Mouse (Mus musculus) megakaryocyte progenitor cell, adult 5-6 weeks (primary cell): ENCODE data around the gene Pxmp4. TPM values are rescaled to one million over a fixed set of nuclear protein-coding genes. Genes with fewer than 3 reads are reported as not detected.

Experiments
- ATAC-seq: replicated peaks from 2 replicates; pipeline ENCODE4 v1.8.0; 2016; ENCODE audit warnings: mild to moderate bottlenecking, moderate TSS enrichment, inconsistent platforms; ENCODE audit not compliant: poor library complexity
- total RNA-seq, 2 experiments: library from RNA; stranded (forward) in 1 of 2; stranded (reverse) in 1 of 2; fragments of 157-497, 149-512 nt in 1 of 2; fragments of 200-1000 nt in 1 of 2; gene quantifications; 2 replicates each; pipeline versions ENCODE4 v1.2.3 to v1.2.4; 2015 to 2017

The Pxmp4 gene
- total RNA-seq, 2 experiments from 2014 or later, result 10.7 to 14.9 TPM

DNA sequence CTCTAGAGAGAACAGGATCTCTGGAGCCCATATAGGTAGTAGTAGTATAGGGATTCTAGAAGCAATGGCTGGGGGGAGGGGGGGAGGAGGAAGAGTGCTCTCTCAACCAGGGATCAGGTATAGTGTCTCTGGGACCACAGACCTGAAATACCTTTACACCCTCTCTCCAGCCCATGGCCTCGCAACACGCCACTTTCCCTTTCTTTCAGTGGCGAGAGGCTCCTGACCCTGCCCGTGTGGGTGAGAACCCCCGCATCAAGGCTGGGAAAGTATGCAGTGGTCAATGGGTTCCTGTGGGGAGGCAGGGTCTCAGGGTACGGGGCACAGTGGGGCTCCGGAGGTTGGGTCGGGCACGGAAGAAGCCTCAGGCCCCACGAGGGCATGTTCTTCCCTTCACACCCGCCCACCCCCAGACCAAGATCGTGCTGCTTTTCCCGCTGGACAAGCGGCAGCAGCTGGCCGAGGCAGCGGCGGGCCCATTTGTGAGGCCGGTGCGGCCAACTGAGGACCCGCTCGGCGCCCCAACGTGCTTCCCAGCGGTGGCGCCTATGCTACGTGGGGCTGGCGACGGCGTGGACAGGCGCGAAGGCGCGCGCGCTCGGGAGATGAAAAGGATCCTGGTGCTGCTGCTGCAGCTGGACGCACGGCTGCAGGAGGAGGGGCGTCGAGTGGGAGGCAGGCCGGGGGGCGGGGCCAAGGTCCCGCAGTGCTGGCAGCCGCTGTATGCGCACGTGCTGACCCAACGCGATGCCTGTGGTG lies 54.2 kb downstream of the Pxmp4 start:
- peak; percentile 52 for ATAC-seq

GRCm38 (mm10) chr2:154548688-154549087 lies 54.8 kb downstream of the Pxmp4 start:
- no peak for ATAC-seq

- no peak for ATAC-seq
Measured at GRCm38 (mm10) chr2:154546711-154547110, 56.8 kb downstream of the Pxmp4 start, which contains the start of gene 1700003F12Rik. Gene 1700003F12Rik, plus strand, starts transcription at chr2:154547085.

- no peak for ATAC-seq
Measured at GRCm38 (mm10) chr2:154543567-154544347, 59.8 kb downstream of the Pxmp4 start.

- no peak for ATAC-seq
Measured at GRCm38 (mm10) chr2:154541630-154542029, 61.9 kb downstream of the Pxmp4 start.

DNA sequence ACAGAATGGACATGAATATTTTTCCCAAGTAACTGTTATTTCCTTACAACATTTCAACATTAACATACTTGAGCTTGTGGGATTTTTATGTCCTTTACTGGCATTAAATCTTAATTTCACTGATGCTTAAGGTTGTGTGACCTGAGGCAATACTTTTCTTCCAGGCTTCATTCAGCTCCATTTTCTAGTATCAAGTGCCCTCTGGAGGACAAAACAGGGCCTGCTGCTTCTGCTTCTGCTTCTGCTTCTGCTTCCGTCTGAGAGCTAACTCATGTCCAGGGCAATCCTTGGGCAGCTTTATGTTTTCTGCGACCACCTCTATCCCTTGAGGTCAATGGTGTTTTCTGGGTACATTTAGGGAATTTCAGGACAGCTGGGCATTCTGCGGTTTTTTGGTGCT lies 63.8 kb downstream of the Pxmp4 start:
- peak; percentile 78 for ATAC-seq

DNA sequence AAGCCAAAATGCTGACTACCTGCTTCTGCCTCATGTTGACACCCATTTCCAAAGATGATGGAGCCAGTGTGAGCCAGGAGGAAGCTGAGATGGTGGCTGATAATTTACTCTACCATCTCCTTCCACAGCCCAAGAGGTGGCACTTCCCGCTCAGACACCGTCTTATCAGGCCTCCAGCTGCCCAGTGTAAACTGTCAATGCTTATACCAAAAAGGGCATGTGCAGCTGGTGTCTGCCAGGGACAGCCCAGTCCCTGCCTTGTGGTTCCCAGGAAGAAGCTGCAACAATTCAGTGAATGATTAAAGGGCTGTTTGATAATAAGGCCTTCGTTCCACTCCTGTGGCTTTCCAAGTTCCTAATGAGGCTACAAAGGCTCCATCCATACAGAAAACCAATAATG lies 64.8 kb downstream of the Pxmp4 start:
- peak; percentile 83 for ATAC-seq

GRCm38 (mm10) chr2:154538310-154538709 lies 65.2 kb downstream of the Pxmp4 start:
- no peak for ATAC-seq

Other genes starting within 250 kb of the Pxmp4 start
- gene Cdk5rap1, start 230.7 kb downstream of the Pxmp4 start, total RNA-seq (2015), result 12.3 and 15.8 TPM in 2 replicates
- gene Cdk5rap1, start 230.7 kb downstream of the Pxmp4 start, total RNA-seq (2017), result 13.8 and 16.4 TPM in 2 replicates
- not detected in 2 replicates for gene Snta1, start 195.6 kb downstream of the Pxmp4 start, total RNA-seq (2015)
- gene Snta1, start 195.6 kb downstream of the Pxmp4 start, total RNA-seq (2017), result 0.12 and 0.24 TPM in 2 replicates
- gene Cbfa2t2, start 167.2 kb downstream of the Pxmp4 start, total RNA-seq (2015), result 14.8 and 23.3 TPM in 2 replicates
- gene Cbfa2t2, start 167.2 kb downstream of the Pxmp4 start, total RNA-seq (2017), result 10.1 and 11.5 TPM in 2 replicates
- not detected in 2 replicates for gene 1700003F12Rik, start 56.6 kb downstream of the Pxmp4 start, total RNA-seq (2015)
- not detected in 2 replicates for gene 1700003F12Rik, start 56.6 kb downstream of the Pxmp4 start, total RNA-seq (2017)
- not detected in 2 replicates for gene Actl10, start 51.9 kb downstream of the Pxmp4 start, total RNA-seq (2015)
- 0.27 TPM in 1 of 2 replicates, not detected in the other for gene Actl10, start 51.9 kb downstream of the Pxmp4 start, total RNA-seq (2017)
- 1.4 and 3.9 TPM in 2 replicates for gene Necab3, start 44.8 kb downstream of the Pxmp4 start, total RNA-seq (2015)
- gene Necab3, start 44.8 kb downstream of the Pxmp4 start, total RNA-seq (2017), result 1.3 and 1.7 TPM in 2 replicates
- gene E2f1, start 33.8 kb downstream of the Pxmp4 start, total RNA-seq (2015), result 21.2 and 23.7 TPM in 2 replicates
- gene E2f1, start 33.8 kb downstream of the Pxmp4 start, total RNA-seq (2017), result 14.1 and 14.2 TPM in 2 replicates
- 3.3 and 4.0 TPM in 2 replicates for gene Zfp341, start 9.6 kb upstream of the Pxmp4 start, total RNA-seq (2015)
- gene Zfp341, start 9.6 kb upstream of the Pxmp4 start, total RNA-seq (2017), result 1.2 and 2.3 TPM in 2 replicates
- 0.54 TPM in 1 of 2 replicates, not detected in the other for gene 4930519P11Rik, start 9.7 kb upstream of the Pxmp4 start, total RNA-seq (2015)
- gene 4930519P11Rik, start 9.7 kb upstream of the Pxmp4 start, total RNA-seq (2017), result not detected in 2 replicates
- 81.2 and 89.4 TPM in 2 replicates for gene Chmp4b, start 48.0 kb upstream of the Pxmp4 start, total RNA-seq (2015)
- gene Chmp4b, start 48.0 kb upstream of the Pxmp4 start, total RNA-seq (2017), result 103 and 120 TPM in 2 replicates
- gene Gm14214, start 166.3 kb upstream of the Pxmp4 start, total RNA-seq (2015), result not detected in 2 replicates
- not detected in 2 replicates for gene Gm14214, start 166.3 kb upstream of the Pxmp4 start, total RNA-seq (2017)
- gene Raly, start 187.4 kb upstream of the Pxmp4 start, total RNA-seq (2015), result 95.3 and 110 TPM in 2 replicates
- 163 and 183 TPM in 2 replicates for gene Raly, start 187.4 kb upstream of the Pxmp4 start, total RNA-seq (2017)
- gene a, start 187.7 kb upstream of the Pxmp4 start, total RNA-seq (2015), result 0.34 TPM in 1 of 2 replicates, not detected in the other
- not detected in 2 replicates for gene a, start 187.7 kb upstream of the Pxmp4 start, total RNA-seq (2017)